Mouse (Mus musculus): ENCODE measurements around the gene Hunk. TPM values are rescaled to one million over a fixed set of nuclear protein-coding genes. Genes with fewer than 3 reads are reported as not detected.

The Hunk gene
- polyA plus RNA-seq, 1 experiment from 2014 or later = 13.6 TPM

- Histone ChIP-seq H3K27me3 (no peaks in the 10 kb centered on the region), H3K4me3 (no peak overlapping the region), H3K36me3 (no peaks in the 10 kb centered on the region), H3K4me2 (replicated peaks) (no peak overlapping the region), H3K4me1 (peaks cover 37% of the 10 kb centered on the region), H3K27ac (replicated peaks) (peak overlapping the region; percentile 43), H3K9me3 (no peaks in the 10 kb centered on the region), H3K9ac (replicated peaks) (no peak overlapping the region)
- WGBS = 90% methylated on average over 13 of the region's 13 CpGs
- no peak for ATAC-seq (replicated peaks)
These were observed 133.0 kb downstream of the Hunk start for GRCm38 (mm10) chr16:90518732-90519295.

GRCm38 (mm10) chr16:90521191-90521950 lies 135.6 kb downstream of the Hunk start:
- Histone ChIP-seq H3K36me3 (no peaks in the 10 kb centered on the region), H3K9ac (replicated peaks) (no peak overlapping the region), H3K27me3 (no peaks in the 10 kb centered on the region), H3K9me3 (no peaks in the 10 kb centered on the region), H3K4me3 (no peak overlapping the region), H3K4me2 (replicated peaks) (peak overlapping the region; percentile 15; the same call in 1 of the 2 replicates), H3K4me1 (peaks cover 37% of the 10 kb centered on the region), H3K27ac (replicated peaks) (peak overlapping the region; percentile 86)
- whole genome bisulfite sequencing = 9% methylated on average over 10 of the region's 10 CpGs
- peak; percentile 47; the same call in 1 of the 2 replicates for ATAC-seq (replicated peaks)

- Histone ChIP-seq H3K4me2 (replicated peaks) (0 out of 2 replicates have a peak overlapping the region, but pooled peaks have one; percentile 15), H3K4me1 (peaks cover 37% of the 10 kb centered on the region), H3K27me3 (no peaks in the 10 kb centered on the region), H3K27ac (replicated peaks) (peak overlapping the region; percentile 86), H3K9ac (replicated peaks) (no peak overlapping the region), H3K36me3 (no peaks in the 10 kb centered on the region), H3K4me3 (no peak overlapping the region), H3K9me3 (no peaks in the 10 kb centered on the region)
- peak; percentile 84 for ATAC-seq (replicated peaks)
- 14% methylated on average over 3 of the region's 3 CpGs for WGBS
These were observed 136.1 kb downstream of the Hunk start for GRCm38 (mm10) chr16:90521951-90522255.

- H3K4me1 ChIP-seq = peaks cover 33% of the 10 kb centered on the region
- no peaks in the 10 kb centered on the region for H3K27me3 ChIP-seq
- WGBS = 51% methylated on average over 1 of the region's 1 CpGs
- ATAC-seq (replicated peaks) = no peak
- no peak overlapping the region for H3K4me3 ChIP-seq
- no peak overlapping the region for H3K9ac ChIP-seq (replicated peaks)
- H3K9me3 ChIP-seq = no peaks in the 10 kb centered on the region
- H3K4me2 ChIP-seq (replicated peaks) = no peak overlapping the region
- H3K27ac ChIP-seq (replicated peaks) = peak overlapping the region; percentile 86
- no peaks in the 10 kb centered on the region for H3K36me3 ChIP-seq
These were observed 136.8 kb downstream of the Hunk start for GRCm38 (mm10) chr16:90522575-90522974.

- WGBS = 40% methylated on average over 6 of the region's 6 CpGs
- H3K27ac ChIP-seq (replicated peaks) = no peak overlapping the region
These were observed 137.6 kb downstream of the Hunk start for GRCm38 (mm10) chr16:90523373-90523772.

GRCm38 (mm10) chr16:90523894-90524293 lies 138.1 kb downstream of the Hunk start:
- Histone ChIP-seq H3K4me2 (replicated peaks) (no peak overlapping the region), H3K4me1 (peaks cover 20% of the 10 kb centered on the region), H3K4me3 (no peak overlapping the region), H3K9ac (replicated peaks) (no peak overlapping the region), H3K27me3 (no peaks in the 10 kb centered on the region), H3K36me3 (no peaks in the 10 kb centered on the region), H3K9me3 (no peaks in the 10 kb centered on the region), H3K27ac (replicated peaks) (no peak overlapping the region)
- 94% methylated on average over 18 of the region's 18 CpGs for WGBS
- no peak for ATAC-seq (replicated peaks)

More at GRCm38 (mm10) chr16:90523373-90523772, 137.6 kb downstream of the Hunk start:
- Histone ChIP-seq H3K9ac (replicated peaks) (no peak overlapping the region), H3K4me1 (peaks cover 25% of the 10 kb centered on the region), H3K4me2 (replicated peaks) (no peak overlapping the region), H3K9me3 (no peaks in the 10 kb centered on the region), H3K27me3 (no peaks in the 10 kb centered on the region), H3K36me3 (no peaks in the 10 kb centered on the region), H3K4me3 (no peak overlapping the region)
- no peak for ATAC-seq (replicated peaks)

- Histone ChIP-seq H3K36me3 (no peaks in the 10 kb centered on the region), H3K4me1 (peaks cover 19% of the 10 kb centered on the region)
- no peak for ATAC-seq (replicated peaks)
These were observed 138.6 kb downstream of the Hunk start for GRCm38 (mm10) chr16:90524393-90524792.

GRCm38 (mm10) chr16:90533119-90533673 lies 147.4 kb downstream of the Hunk start:
- no peaks in the 10 kb centered on the region for H3K9me3 ChIP-seq
- no peaks in the 10 kb centered on the region for H3K36me3 ChIP-seq
- H3K27ac ChIP-seq (replicated peaks) = no peak overlapping the region
- no peak overlapping the region for H3K4me2 ChIP-seq (replicated peaks)
- 53% methylated on average over 10 of the region's 10 CpGs for WGBS
- ATAC-seq (replicated peaks) = no peak
- H3K4me1 ChIP-seq = no peaks in the 10 kb centered on the region
- H3K27me3 ChIP-seq = no peaks in the 10 kb centered on the region
- no peak overlapping the region for H3K4me3 ChIP-seq
- H3K9ac ChIP-seq (replicated peaks) = no peak overlapping the region

More at GRCm38 (mm10) chr16:90524393-90524792, 138.6 kb downstream of the Hunk start:
- WGBS = 96% methylated on average over 18 of the region's 18 CpGs
- H3K9me3 ChIP-seq = no peaks in the 10 kb centered on the region
- H3K9ac ChIP-seq (replicated peaks) = no peak overlapping the region
- H3K27me3 ChIP-seq = no peaks in the 10 kb centered on the region
- H3K4me3 ChIP-seq = no peak overlapping the region
- H3K27ac ChIP-seq (replicated peaks) = no peak overlapping the region
- no peak overlapping the region for H3K4me2 ChIP-seq (replicated peaks)

GRCm38 (mm10) chr16:90534591-90534990 lies 148.8 kb downstream of the Hunk start:
- 90% methylated on average over 8 of the region's 8 CpGs for WGBS
- no peak overlapping the region for H3K4me2 ChIP-seq (replicated peaks)
- H3K4me1 ChIP-seq = no peaks in the 10 kb centered on the region
- H3K27me3 ChIP-seq = no peaks in the 10 kb centered on the region
- H3K9ac ChIP-seq (replicated peaks) = no peak overlapping the region
- H3K9me3 ChIP-seq = no peaks in the 10 kb centered on the region
- H3K4me3 ChIP-seq = no peak overlapping the region
- ATAC-seq (replicated peaks) = no peak
- H3K27ac ChIP-seq (replicated peaks) = no peak overlapping the region
- no peaks in the 10 kb centered on the region for H3K36me3 ChIP-seq

- H3K36me3 ChIP-seq = no peaks in the 10 kb centered on the region
- no peak overlapping the region for H3K9ac ChIP-seq (replicated peaks)
- H3K4me1 ChIP-seq = no peaks in the 10 kb centered on the region
- H3K4me3 ChIP-seq = no peak overlapping the region
- H3K4me2 ChIP-seq (replicated peaks) = no peak overlapping the region
- no peak for ATAC-seq (replicated peaks)
- H3K27me3 ChIP-seq = no peaks in the 10 kb centered on the region
- no peak overlapping the region for H3K27ac ChIP-seq (replicated peaks)
- H3K9me3 ChIP-seq = no peaks in the 10 kb centered on the region
- 81% methylated on average over 5 of the region's 5 CpGs for WGBS
These were observed 153.1 kb downstream of the Hunk start for GRCm38 (mm10) chr16:90538926-90539325.

- H3K4me3 ChIP-seq = no peak overlapping the region
- H3K4me2 ChIP-seq (replicated peaks) = no peak overlapping the region
- H3K9me3 ChIP-seq = no peaks in the 10 kb centered on the region
- ATAC-seq (replicated peaks) = no peak
- H3K27ac ChIP-seq (replicated peaks) = no peak overlapping the region
- H3K4me1 ChIP-seq = no peaks in the 10 kb centered on the region
- no peaks in the 10 kb centered on the region for H3K36me3 ChIP-seq
- H3K27me3 ChIP-seq = no peaks in the 10 kb centered on the region
- 87% methylated on average over 2 of the region's 2 CpGs for WGBS
- no peak overlapping the region for H3K9ac ChIP-seq (replicated peaks)
These were observed 155.4 kb downstream of the Hunk start for GRCm38 (mm10) chr16:90541191-90541590.

GRCm38 (mm10) chr16:90542383-90542782 lies 156.6 kb downstream of the Hunk start:
- no peaks in the 10 kb centered on the region for H3K27me3 ChIP-seq
- ATAC-seq (replicated peaks) = no peak
- 71% methylated on average over 10 of the region's 10 CpGs for WGBS
- no peak overlapping the region for H3K27ac ChIP-seq (replicated peaks)
- no peak overlapping the region for H3K9ac ChIP-seq (replicated peaks)
- H3K4me2 ChIP-seq (replicated peaks) = no peak overlapping the region
- no peaks in the 10 kb centered on the region for H3K4me1 ChIP-seq
- H3K9me3 ChIP-seq = no peaks in the 10 kb centered on the region
- H3K4me3 ChIP-seq = no peak overlapping the region
- H3K36me3 ChIP-seq = no peaks in the 10 kb centered on the region
